Mouse (Mus musculus) liver, embryonic 14.5 days (tissue): ENCODE measurements around the gene Mast1.

Source experiments
- CTCF ChIP-seq: IDR thresholded peaks from 2 replicates; pipeline ENCODE4 v1.5.1; 2016; ENCODE audit warnings: antibody characterized with exemption, low read depth, control low read depth
- EP300 ChIP-seq: IDR thresholded peaks from 2 replicates; pipeline ENCODE4 v1.6.1; 2016; ENCODE audit warnings: antibody characterized with exemption, low read depth

GRCm38 (mm10) chr8:84910551-84910950 lies 26.6 kb downstream of the Mast1 start:
- no peak for TF ChIP-seq CTCF
- TF ChIP-seq EP300: no peak
